Mouse (Mus musculus): ENCODE results near the gene Sun2.

Sun2 gene

GRCm38 (mm10) chr15:79760956-79761355 is 18.6 kb upstream of the Sun2 start:
- in situ Hi-C loops (cut with MboI; ENCODE audit: unreplicated experiment in 2 of 2) = no loop called here

- in situ Hi-C loops (cut with MboI; ENCODE audit: unreplicated experiment in 2 of 2) = loop anchor here in 1 of 2 experiments (10.0 kb wide), 1 partner anchor 328 kb away; no protein-coding TSS in a partner anchor
Measured at GRCm38 (mm10) chr15:79757118-79757517, 14.8 kb upstream of the Sun2 start.

- in situ Hi-C loops (cut with MboI; ENCODE audit: unreplicated experiment in 2 of 2) = loop anchor here in 1 of 2 experiments (10.0 kb wide), 1 partner anchor 329 kb away; no protein-coding TSS in a partner anchor
Measured at GRCm38 (mm10) chr15:79755977-79756625, 13.8 kb upstream of the Sun2 start.

GRCm38 (mm10) chr15:79755176-79755575 is 12.8 kb upstream of the Sun2 start:
- in situ Hi-C loops (cut with MboI; ENCODE audit: unreplicated experiment in 2 of 2) = loop anchor here in 1 of 2 experiments (10.0 kb wide), 1 partner anchor 330 kb away; no protein-coding TSS in a partner anchor

GRCm38 (mm10) chr15:79753873-79754272 is 11.5 kb upstream of the Sun2 start:
- in situ Hi-C loops (cut with MboI; ENCODE audit: unreplicated experiment in 2 of 2) = loop anchor here (5.0 to 10.0 kb wide), 2 partner anchors 188 to 331 kb away; no protein-coding TSS in a partner anchor

GRCm38 (mm10) chr15:79753420-79753752 is 11.1 kb upstream of the Sun2 start:
- in situ Hi-C loops (cut with MboI; ENCODE audit: unreplicated experiment in 2 of 2) = loop anchor here (5.0 to 10.0 kb wide), 2 partner anchors 189 to 331 kb away; no protein-coding TSS in a partner anchor

GRCm38 (mm10) chr15:79752742-79753419 is 10.5 kb upstream of the Sun2 start:
- in situ Hi-C loops (cut with MboI; ENCODE audit: unreplicated experiment in 2 of 2) = loop anchor here (5.0 to 10.0 kb wide), 2 partner anchors 189 to 332 kb away; no protein-coding TSS in a partner anchor

GRCm38 (mm10) chr15:79751772-79752171 is 9.4 kb upstream of the Sun2 start:
- in situ Hi-C loops (cut with MboI; ENCODE audit: unreplicated experiment in 2 of 2) = loop anchor here (5.0 to 10.0 kb wide), 2 partner anchors 191 to 333 kb away; no protein-coding TSS in a partner anchor

- in situ Hi-C loops (cut with MboI; ENCODE audit: unreplicated experiment in 2 of 2) = loop anchor here (5.0 to 10.0 kb wide), 2 partner anchors 192 to 335 kb away; no protein-coding TSS in a partner anchor
Measured at GRCm38 (mm10) chr15:79750266-79750665, 7.9 kb upstream of the Sun2 start.

GRCm38 (mm10) chr15:79749162-79749561 is 6.8 kb upstream of the Sun2 start:
- in situ Hi-C loops (cut with MboI; ENCODE audit: unreplicated experiment in 2 of 2) = no loop called here

GRCm38 (mm10) chr15:79747998-79748397 is 5.7 kb upstream of the Sun2 start:
- in situ Hi-C loops (cut with MboI; ENCODE audit: unreplicated experiment in 2 of 2) = no loop called here

- in situ Hi-C loops (cut with MboI; ENCODE audit: unreplicated experiment in 2 of 2) = no loop called here
Measured at GRCm38 (mm10) chr15:79745883-79746282, 3.5 kb upstream of the Sun2 start.

GRCm38 (mm10) chr15:79745312-79745711 is 3.0 kb upstream of the Sun2 start:
- in situ Hi-C loops (cut with MboI; ENCODE audit: unreplicated experiment in 2 of 2) = no loop called here

GRCm38 (mm10) chr15:79744742-79745141 is 2.4 kb upstream of the Sun2 start:
- in situ Hi-C loops (cut with MboI; ENCODE audit: unreplicated experiment in 2 of 2) = no loop called here

GRCm38 (mm10) chr15:79744001-79744400 is 1.7 kb upstream of the Sun2 start:
- in situ Hi-C loops (cut with MboI; ENCODE audit: unreplicated experiment in 2 of 2) = no loop called here

- in situ Hi-C loops (cut with MboI; ENCODE audit: unreplicated experiment in 2 of 2) = no loop called here
Measured at GRCm38 (mm10) chr15:79742706-79743023, 329 bp upstream of the Sun2 start.

- in situ Hi-C loops (cut with MboI; ENCODE audit: unreplicated experiment in 2 of 2) = no loop called here
Measured at GRCm38 (mm10) chr15:79741173-79741858, 1.0 kb downstream of the Sun2 start.

GRCm38 (mm10) chr15:79740739-79741138 is 1.6 kb downstream of the Sun2 start:
- in situ Hi-C loops (cut with MboI; ENCODE audit: unreplicated experiment in 2 of 2) = no loop called here

- in situ Hi-C loops (cut with MboI; ENCODE audit: unreplicated experiment in 2 of 2) = no loop called here
Measured at GRCm38 (mm10) chr15:79734311-79734710, 8.0 kb downstream of the Sun2 start.

- in situ Hi-C loops (cut with MboI; ENCODE audit: unreplicated experiment in 2 of 2) = no loop called here
Measured at GRCm38 (mm10) chr15:79733640-79734039, 8.7 kb downstream of the Sun2 start.

GRCm38 (mm10) chr15:79733192-79733591 is 9.1 kb downstream of the Sun2 start:
- in situ Hi-C loops (cut with MboI; ENCODE audit: unreplicated experiment in 2 of 2) = no loop called here

All from v-Abl transformed pro-B cells (cell line).